8 mouse cellular contexts compared by ENCODE assay signal in genomic region chr9:99163420-99164147, GRCm38 (mm10). TPM values are rescaled to one million over a fixed set of nuclear protein-coding genes. Genes with fewer than 3 reads are reported as not detected.
A peak's percentile ranks its signal among the peaks of the same experiment; 100 is the strongest.
DNase-seq lines count a peak whose midpoint lies in the region; ATAC-seq and TF ChIP-seq lines count a peak whose summit lies in the region.

No protein-coding gene starts in this region.

- no peak for DNase-seq in liver, embryonic 11.5 days (ENCODE audit: low spot score)
- DNase-seq in liver: no peak
- peak; percentile 72 for DNase-seq in fibroblast of lung, adult 2 months (ENCODE audit: low read depth)
- DNase-seq in left cerebral cortex, adult 2 months (ENCODE audit: extremely low spot score in 1 of 2, low spot score in 2 of 2): peak; percentile 15 to 27
- peak; percentile 72 for DNase-seq in retina, postnatal 1 day
- no peak for DNase-seq in lung, postnatal 25 days (ENCODE audit: low spot score)
- DNase-seq in ovary, adult 18-20 months (ENCODE audit: low spot score): no peak

- 0 out of 2 replicates have a peak overlapping the region, but pooled peaks have one; percentile 9 for H3K9ac ChIP-seq in liver, embryonic 11.5 days (ENCODE audit: low read depth, low read length)

- peak overlapping the region; percentile 43; the same call in 1 of the 2 replicates for H3K27ac ChIP-seq in liver, embryonic 11.5 days (ENCODE audit: low read depth, low read length)
- H3K27ac ChIP-seq in left cerebral cortex, adult 2 months: no peak overlapping the region

- no peak overlapping the region for H3K4me3 ChIP-seq in liver, embryonic 11.5 days (ENCODE audit: low read depth, low read length)
- H3K4me3 ChIP-seq in left cerebral cortex, adult 2 months: no peak overlapping the region

- H3K36me3 ChIP-seq in liver, embryonic 11.5 days (ENCODE audit: control insufficient read depth, insufficient read depth, low read length): no peaks in the 10 kb centered on the region

- peaks cover 42% of the 10 kb centered on the region for H3K4me1 ChIP-seq in liver, embryonic 11.5 days (replicated peaks; ENCODE audit: control insufficient read depth, insufficient read depth, low read length)

- intact Hi-C loops in left cerebral cortex, adult 2 months (cut with DNase I): no loop called here

- 48% methylated on average over 15 of the region's 15 CpGs for WGBS in liver, embryonic 11.5 days

- H3K9me3 ChIP-seq in liver, embryonic 11.5 days (ENCODE audit: control insufficient read depth, low read length): no peaks in the 10 kb centered on the region

- no peak for TF ChIP-seq CTCF in left cerebral cortex, adult 2 months (IDR thresholded peaks at IDR 0.05)

- peak overlapping the region; percentile 29 for H3K4me2 ChIP-seq in liver, embryonic 11.5 days

- no peaks in the 10 kb centered on the region; the same call in 1 of the 2 replicates for H3K27me3 ChIP-seq in liver, embryonic 11.5 days (replicated peaks; ENCODE audit: control insufficient read depth, insufficient read depth, low read length)

- peak; percentile 21; the same call in 1 of the 2 replicates for ATAC-seq in liver, embryonic 11.5 days (replicated peaks; ENCODE audit: low FRiP score)
- ATAC-seq in erythroblast, adult 5-6 weeks (replicated peaks; ENCODE audit: low FRiP score, poor library complexity, severe bottlenecking): no peak

RNA-seq across cellular contexts. Expression of gene Pik3cb, which starts 23.2 kb away (rescaled TPM):
- 2.9 and 3.5 TPM in 2 replicates for polyA plus RNA-seq in liver, embryonic 11.5 days (2014; fragmentation: Nextera tagmentation; extraction: Ambion mirVana)
- total RNA-seq in left cerebral cortex, adult 2 months (2021): 10 to 100 TPM; 23.5 to 25.6 TPM
- total RNA-seq in erythroblast, adult 5-6 weeks (2015; ENCODE audit: low replicate concordance): 7.5 and 9.2 TPM in 2 replicates
- total RNA-seq in erythroblast, adult 5-6 weeks (2017; ENCODE audit: low replicate concordance): 4.7 and 4.9 TPM in 2 replicates

Comparison
In these comparisons a context has a peak if more than half of its experiments do, and no peak if none do; other contexts are left out.
1. DNase-seq: peak in fibroblast of lung, adult 2 months (single experiment), left cerebral cortex, adult 2 months (2 of 2) and retina, postnatal 1 day (single experiment); none in liver, embryonic 11.5 days (single experiment), liver (single experiment), lung, postnatal 25 days (single experiment) and ovary, adult 18-20 months (single experiment).